Mouse (Mus musculus) splenic B cell, adult 2 months (primary cell): Measurements from ENCODE around the gene Upk2.
"Not testable (repeated sequence)": the region's sequence is repeated elsewhere in the genome, so short reads cannot be mapped to it uniquely, and the experiment has no call there.

Experiments
- DNase-seq: peaks from one replicate; pipeline ENCODE4 v3.0.0-alpha.2; 2011; ENCODE audit warnings: low read depth, low spot score
- H3K27me3 ChIP-seq: 2 replicates; pipeline ENCODE4 v1.6.1; 2012; ENCODE audit warnings: mild to moderate bottlenecking, low read length, moderate library complexity, mixed read lengths; ENCODE audit not compliant: control insufficient read depth, poor library complexity, insufficient read depth, severe bottlenecking
- H3K36me3 ChIP-seq: 2 replicates; pipeline ENCODE4 v1.6.1; 2012; ENCODE audit warnings: mild to moderate bottlenecking, low read length, moderate library complexity, mixed read lengths; ENCODE audit not compliant: control insufficient read depth, poor library complexity, insufficient read depth, severe bottlenecking

The Upk2 gene

GRCm38 (mm10) chr9:44412306-44412705, 42.5 kb downstream of the Upk2 start:
- H3K36me3 ChIP-seq = peaks cover 19% of the 10 kb centered on the region
- no peaks in the 10 kb centered on the region for H3K27me3 ChIP-seq
- DNase-seq = no peak

GRCm38 (mm10) chr9:44411601-44412130, 43.1 kb downstream of the Upk2 start:
- H3K27me3 ChIP-seq = no peaks in the 10 kb centered on the region
- peaks cover 19% of the 10 kb centered on the region for H3K36me3 ChIP-seq
- no peak for DNase-seq

- Histone ChIP-seq H3K36me3 (peaks cover 19% of the 10 kb centered on the region), H3K27me3 (no peaks in the 10 kb centered on the region)
- no peak for DNase-seq
Observed at GRCm38 (mm10) chr9:44410647-44411336, 44.0 kb downstream of the Upk2 start.

GRCm38 (mm10) chr9:44408693-44409092, 46.1 kb downstream of the Upk2 start:
- not testable (repeated sequence) for DNase-seq, H3K27me3 ChIP-seq
- H3K36me3 ChIP-seq = peaks cover 29% of the 10 kb centered on the region

- DNase-seq = no peak
Observed at GRCm38 (mm10) chr9:44407752-44408097, 47.1 kb downstream of the Upk2 start.

GRCm38 (mm10) chr9:44406906-44407751, 47.6 kb downstream of the Upk2 start, which contains the start of the genes Rps25 and Trappc4:
Rps25 (plus strand) TSS chr9:44407139.
Trappc4 (minus strand) TSS chr9:44407600.
- DNase-seq = peak; percentile 96
- H3K36me3 ChIP-seq = peaks cover 24% of the 10 kb centered on the region
- H3K27me3 ChIP-seq = no peaks in the 10 kb centered on the region

More at GRCm38 (mm10) chr9:44407752-44408097, 47.1 kb downstream of the Upk2 start:
- Histone ChIP-seq H3K36me3 (peaks cover 24% of the 10 kb centered on the region), H3K27me3 (no peaks in the 10 kb centered on the region)

- no peak for DNase-seq
- no peaks in the 10 kb centered on the region for H3K27me3 ChIP-seq
- H3K36me3 ChIP-seq = peaks cover 15% of the 10 kb centered on the region
Observed at GRCm38 (mm10) chr9:44405011-44405410, 49.8 kb downstream of the Upk2 start.
